Mouse (Mus musculus) heart, adult 2 months (tissue): ENCODE data around the gene Fam163a. TPM values are rescaled to one million over a fixed set of nuclear protein-coding genes. Genes with fewer than 3 reads are reported as not detected.

Experiments used
- DNase-seq, 2 experiments: peaks; one replicate each; pipeline ENCODE4 v3.0.0; 2021
- H3K27ac ChIP-seq: fragments of 200-600 bp; 2 replicates; pipeline ENCODE4 v1.8.1; 2022
- H3K27me3 ChIP-seq: fragments of 200-500 bp; 2 replicates; pipeline ENCODE4 v1.6.1; 2012; ENCODE audit warnings: mild to moderate bottlenecking, low read length, inconsistent platforms, mixed read lengths; ENCODE audit not compliant: control insufficient read depth, insufficient read depth
- H3K36me3 ChIP-seq: fragments of 200-500 bp; 2 replicates; pipeline ENCODE4 v1.6.1; 2012; ENCODE audit warnings: low read length, inconsistent platforms; ENCODE audit not compliant: control insufficient read depth, insufficient read depth
- H3K4me1 ChIP-seq: fragments of 200-500 bp; 2 replicates; pipeline ENCODE4 v1.6.1; 2011; ENCODE audit warnings: low read length; ENCODE audit not compliant: control insufficient read depth, insufficient read depth
- H3K4me3 ChIP-seq: fragments of 200-600 bp; 2 replicates; pipeline ENCODE4 v1.8.1; 2022
- H3K79me2 ChIP-seq: fragments of 200-500 bp; replicated peaks from 2 replicates; pipeline ENCODE4 v1.6.1; 2012; ENCODE audit warnings: mild to moderate bottlenecking, inconsistent platforms, low read length, moderate library complexity, mixed read lengths; ENCODE audit not compliant: control insufficient read depth, insufficient read depth
- H3K9ac ChIP-seq: fragments of 200-500 bp; 2 replicates; pipeline ENCODE4 v1.6.1; 2012; ENCODE audit warnings: low read depth, mild to moderate bottlenecking, control low read depth, inconsistent platforms, low read length, mixed read lengths
- CTCF ChIP-seq: fragments of 200-600 bp; IDR thresholded peaks from 2 replicates; pipeline ENCODE4 v1.8.1; 2022; ENCODE audit warnings: antibody characterized with exemption, mild to moderate bottlenecking, moderate library complexity
- EP300 ChIP-seq: fragments of 200-500 bp; IDR thresholded peaks from 2 replicates; pipeline ENCODE4 v1.6.1; 2011; ENCODE audit warnings: low read depth, low read length, control low read depth; ENCODE audit not compliant: insufficient read depth
- POLR2A ChIP-seq: fragments of 200-500 bp; IDR thresholded peaks from 2 replicates; pipeline ENCODE4 v1.6.1; 2011; ENCODE audit warnings: mild to moderate bottlenecking, low read depth, low read length, control low read depth; ENCODE audit not compliant: insufficient read depth
- WGBS: fragments of 180-500 bp; shearing (Covaris S2); methylation state at CpG from one replicate; pipeline ENCODE4 v1.1.7; 2018; 5-methylcytosine and 5-hydroxymethylcytosine counted together
- intact Hi-C: fragments of 180-260 bp; cut with DNase I; formaldehyde crosslinking; loops from one replicate; pipeline ENCODE4 v1.15.1; 2025
- polyA plus RNA-seq: library from polyadenylated mRNA; depleted of rRNA; stranded (reverse); fragments of >200 nt; gene quantifications from 2 replicates; pipeline ENCODE4 v1.2.3, GENCODE M21; 2012
- total RNA-seq, 2 experiments: library from RNA; stranded (reverse); gene quantifications; 2 replicates each; pipeline ENCODE4 v1.2.3; 2021

The Fam163a gene
- total and polyA plus RNA-seq, 3 experiments = 0.23 TPM; not detected in 2

GRCm38 (mm10) chr1:156108400-156108799 lies 96.4 kb downstream of the Fam163a start:
- no peak overlapping the region for H3K27ac ChIP-seq
- H3K9ac ChIP-seq = no peak overlapping the region
- 35% methylated on average over 10 of the region's 10 CpGs for WGBS
- no peak overlapping the region for H3K4me3 ChIP-seq
- no peaks in the 10 kb centered on the region for H3K36me3 ChIP-seq
- H3K4me1 ChIP-seq = no peaks in the 10 kb centered on the region
- DNase-seq = no peak
- intact Hi-C loops = no loop called here
- H3K27me3 ChIP-seq = no peaks in the 10 kb centered on the region
- TF ChIP-seq POLR2A (no peak), EP300 (no peak), CTCF (no peak)
- H3K79me2 ChIP-seq = no peaks in the 10 kb centered on the region

- H3K9ac ChIP-seq = no peak overlapping the region
- intact Hi-C loops = no loop called here
- 93% methylated on average over 2 of the region's 2 CpGs for WGBS
- no peaks in the 10 kb centered on the region for H3K36me3 ChIP-seq
- no peak for DNase-seq
- no peak overlapping the region for H3K4me3 ChIP-seq
- no peaks in the 10 kb centered on the region for H3K4me1 ChIP-seq
- no peak overlapping the region for H3K27ac ChIP-seq
- H3K79me2 ChIP-seq = no peaks in the 10 kb centered on the region
- TF ChIP-seq EP300 (no peak), POLR2A (no peak), CTCF (no peak)
- H3K27me3 ChIP-seq = no peaks in the 10 kb centered on the region
Observed at GRCm38 (mm10) chr1:156107424-156107823, 97.4 kb downstream of the Fam163a start.

GRCm38 (mm10) chr1:156105381-156105780 lies 99.4 kb downstream of the Fam163a start:
- no peaks in the 10 kb centered on the region for H3K79me2 ChIP-seq
- DNase-seq = no peak
- no peaks in the 10 kb centered on the region for H3K4me1 ChIP-seq
- no peak overlapping the region for H3K9ac ChIP-seq
- intact Hi-C loops = no loop called here
- H3K27ac ChIP-seq = no peak overlapping the region
- no peaks in the 10 kb centered on the region for H3K27me3 ChIP-seq
- WGBS = 65% methylated on average over 2 of the region's 2 CpGs
- TF ChIP-seq EP300 (no peak), POLR2A (no peak), CTCF (no peak)
- H3K36me3 ChIP-seq = no peaks in the 10 kb centered on the region
- H3K4me3 ChIP-seq = no peak overlapping the region

DNA sequence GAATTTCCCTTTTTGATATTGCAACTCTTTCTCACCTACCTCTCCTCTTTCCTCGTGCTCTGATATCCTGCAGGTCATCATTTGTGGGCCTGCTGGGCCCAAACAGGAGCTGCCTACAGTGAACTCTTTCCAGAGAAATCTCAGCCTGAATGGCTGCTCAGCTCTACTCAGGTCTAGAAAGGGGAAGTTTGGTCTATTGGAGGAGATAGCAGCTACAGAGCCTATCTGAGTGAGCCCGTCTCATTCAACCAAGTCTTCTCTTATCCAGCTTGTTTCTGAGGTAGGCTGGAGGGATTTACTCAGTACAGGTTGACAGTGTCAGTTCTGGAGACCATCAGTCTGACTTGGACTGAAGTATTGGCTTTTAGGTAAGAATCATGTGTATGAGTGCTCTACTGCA lies 101.1 kb downstream of the Fam163a start:
- intact Hi-C loops = no loop called here
- Histone ChIP-seq H3K4me3 (no peak overlapping the region), H3K36me3 (no peaks in the 10 kb centered on the region), H3K9ac (no peak overlapping the region), H3K4me1 (no peaks in the 10 kb centered on the region), H3K79me2 (no peaks in the 10 kb centered on the region), H3K27me3 (no peaks in the 10 kb centered on the region), H3K27ac (no peak overlapping the region)
- DNase-seq = no peak
- 90% methylated on average over 2 of the region's 2 CpGs for WGBS
- TF ChIP-seq EP300 (no peak), POLR2A (no peak), CTCF (no peak)

GRCm38 (mm10) chr1:156091811-156092210 lies 113.0 kb downstream of the Fam163a start:
- Histone ChIP-seq H3K4me1 (no peaks in the 10 kb centered on the region), H3K36me3 (no peaks in the 10 kb centered on the region), H3K27me3 (no peaks in the 10 kb centered on the region), H3K27ac (no peak overlapping the region), H3K79me2 (no peaks in the 10 kb centered on the region), H3K4me3 (no peak overlapping the region), H3K9ac (no peak overlapping the region)
- TF ChIP-seq POLR2A (no peak), EP300 (no peak), CTCF (no peak)
- WGBS = 65% methylated on average over 4 of the region's 4 CpGs
- DNase-seq = no peak
- intact Hi-C loops = no loop called here

- H3K27me3 ChIP-seq = no peaks in the 10 kb centered on the region
- no peak overlapping the region for H3K27ac ChIP-seq
- H3K4me1 ChIP-seq = no peaks in the 10 kb centered on the region
- DNase-seq = no peak
- intact Hi-C loops = no loop called here
- no peak overlapping the region for H3K4me3 ChIP-seq
- no peak overlapping the region for H3K9ac ChIP-seq
- 86% methylated on average over 4 of the region's 4 CpGs for WGBS
- H3K79me2 ChIP-seq = no peaks in the 10 kb centered on the region
- no peaks in the 10 kb centered on the region for H3K36me3 ChIP-seq
- TF ChIP-seq EP300 (no peak), CTCF (no peak), POLR2A (no peak)
Observed at GRCm38 (mm10) chr1:156090042-156090441, 114.8 kb downstream of the Fam163a start.
